Mouse (Mus musculus): Measurements from ENCODE around the gene Lelp1. TPM values are rescaled to one million over a fixed set of nuclear protein-coding genes. Genes with fewer than 3 reads are reported as not detected.

Gene Lelp1
- polyA plus RNA-seq, 1 experiment from 2014 or later = not detected

Other genes starting within 250 kb of the Lelp1 start
- 4.3 and 4.6 TPM in 2 replicates for gene Pglyrp3, start 128.2 kb downstream of the Lelp1 start, polyA plus RNA-seq (2015; fragmentation: Nextera tagmentation; extraction: Ambion mirVana)
- gene Lor, start 59.6 kb downstream of the Lelp1 start, polyA plus RNA-seq (2015; fragmentation: Nextera tagmentation; extraction: Ambion mirVana) = 295 and 337 TPM in 2 replicates
- 50.8 and 59.6 TPM in 2 replicates for gene Prr9, start 18.8 kb downstream of the Lelp1 start, polyA plus RNA-seq (2015; fragmentation: Nextera tagmentation; extraction: Ambion mirVana)
- gene Sprr2a1, start 73.1 kb upstream of the Lelp1 start, polyA plus RNA-seq (2015; fragmentation: Nextera tagmentation; extraction: Ambion mirVana) = 0.21 and 0.27 TPM in 2 replicates
- 10.6 and 16.9 TPM in 2 replicates for gene Sprr2a2, start 73.2 kb upstream of the Lelp1 start, polyA plus RNA-seq (2015; fragmentation: Nextera tagmentation; extraction: Ambion mirVana)
- gene Sprr2a3, start 142.7 kb upstream of the Lelp1 start, polyA plus RNA-seq (2015; fragmentation: Nextera tagmentation; extraction: Ambion mirVana) = 0.26 and 1.0 TPM in 2 replicates
- 0.91 and 3.6 TPM in 2 replicates for gene Sprr2b, start 173.9 kb upstream of the Lelp1 start, polyA plus RNA-seq (2015; fragmentation: Nextera tagmentation; extraction: Ambion mirVana)
- 0.92 and 1.6 TPM in 2 replicates for gene Sprr2d, start 196.4 kb upstream of the Lelp1 start, polyA plus RNA-seq (2015; fragmentation: Nextera tagmentation; extraction: Ambion mirVana)
- gene Sprr2e, start 209.4 kb upstream of the Lelp1 start, polyA plus RNA-seq (2015; fragmentation: Nextera tagmentation; extraction: Ambion mirVana) = not detected in 2 replicates
- not detected in 2 replicates for gene Sprr2f, start 222.4 kb upstream of the Lelp1 start, polyA plus RNA-seq (2015; fragmentation: Nextera tagmentation; extraction: Ambion mirVana)
- 1.2 and 4.9 TPM in 2 replicates for gene Sprr2h, start 242.9 kb upstream of the Lelp1 start, polyA plus RNA-seq (2015; fragmentation: Nextera tagmentation; extraction: Ambion mirVana)